Comparison of ENCODE assay signal across 8 mouse cellular contexts in genomic region chr5:137742048-137742447, GRCm38 (mm10). TPM values are rescaled to one million over a fixed set of nuclear protein-coding genes. Genes with fewer than 3 reads are reported as not detected.
DNase-seq lines count a peak whose midpoint lies in the region; ATAC-seq and TF ChIP-seq lines count a peak whose summit lies in the region.

No protein-coding gene starts in this region.

- H3K27me3 ChIP-seq in cerebellum, adult 2 months (ENCODE audit: control insufficient read depth, insufficient read depth, low read length): no peaks in the 10 kb centered on the region
- no peaks in the 10 kb centered on the region for H3K27me3 ChIP-seq in lung, postnatal 0 days (replicated peaks; ENCODE audit: insufficient read depth, low read length)
- no peaks in the 10 kb centered on the region for H3K27me3 ChIP-seq in liver, embryonic 14.5 days (ENCODE audit: control insufficient read depth, insufficient read depth, low read length)

- H3K4me1 ChIP-seq in cerebellum, adult 2 months (ENCODE audit: control insufficient read depth, insufficient read depth, low read length): peaks cover 13% of the 10 kb centered on the region
- H3K4me1 ChIP-seq in lung, postnatal 0 days (ENCODE audit: insufficient read depth, low read depth, low read length): no peaks in the 10 kb centered on the region
- peaks cover 19 to 20% of the 10 kb centered on the region in 2 experiments for H3K4me1 ChIP-seq in liver, embryonic 14.5 days (replicated peaks; ENCODE audit: control insufficient read depth in 2 of 2, insufficient read depth in 2 of 2, low read length in 1 of 2)

- H3K27ac ChIP-seq in cerebellum, adult 2 months (ENCODE audit: insufficient read depth, low read length): no peak overlapping the region
- no peak overlapping the region for H3K27ac ChIP-seq in lung, postnatal 0 days (ENCODE audit: low read length)
- no peak overlapping the region for H3K27ac ChIP-seq in liver, embryonic 14.5 days
- no peak overlapping the region; the same call in 1 of the 2 replicates for H3K27ac ChIP-seq in layer of hippocampus, adult 2 months

- no peak for TF ChIP-seq POLR2A in cerebellum, adult 2 months (IDR thresholded peaks at IDR 0.05; ENCODE audit: borderline replicate concordance, insufficient read depth, low read length)

- H3K4me2 ChIP-seq in lung, postnatal 0 days (replicated peaks; ENCODE audit: low read depth, low read length): peak overlapping the region; percentile 94
- peak overlapping the region; percentile 96 for H3K4me2 ChIP-seq in liver, embryonic 14.5 days (ENCODE audit: low read depth)

- H3K4me3 ChIP-seq in cerebellum, adult 2 months (replicated peaks; ENCODE audit: insufficient read depth, low read depth, low read length): peak overlapping the region; percentile 9
- H3K4me3 ChIP-seq in lung, postnatal 0 days (ENCODE audit: low read depth, low read length): peak overlapping the region; percentile 57; the same call in 1 of the 2 replicates
- no peak overlapping the region for H3K4me3 ChIP-seq in liver, embryonic 14.5 days (ENCODE audit: insufficient read depth in 1 of 2, low read depth in 2 of 2, low read length in 2 of 2)
- H3K4me3 ChIP-seq in layer of hippocampus, adult 2 months: no peak overlapping the region

- no peaks in the 10 kb centered on the region; the same call in 1 of the 2 replicates for H3K36me3 ChIP-seq in lung, postnatal 0 days (ENCODE audit: insufficient read depth, low read length)
- H3K36me3 ChIP-seq in liver, embryonic 14.5 days (replicated peaks; ENCODE audit: control insufficient read depth, insufficient read depth, low read depth): no peaks in the 10 kb centered on the region

- H3K9me3 ChIP-seq in lung, postnatal 0 days (ENCODE audit: low read length): no peaks in the 10 kb centered on the region
- no peaks in the 10 kb centered on the region for H3K9me3 ChIP-seq in liver, embryonic 14.5 days (ENCODE audit: control insufficient read depth, low read length)

- WGBS in cerebellum, adult 2 months: 76% methylated on average over 10 of the region's 10 CpGs
- 53% methylated on average over 10 of the region's 10 CpGs for WGBS in lung, postnatal 0 days
- WGBS in liver, embryonic 14.5 days (ENCODE audit: insufficient replicate concordance): 65% methylated on average over 10 of the region's 10 CpGs

- no peak overlapping the region for H3K9ac ChIP-seq in lung, postnatal 0 days (replicated peaks; ENCODE audit: low read depth)
- H3K9ac ChIP-seq in liver, embryonic 14.5 days (replicated peaks): peak overlapping the region; percentile 74; the same call in 1 of the 2 replicates

- no peak for TF ChIP-seq CTCF in cerebellum, adult 2 months (IDR thresholded peaks at IDR 0.05; ENCODE audit: borderline replicate concordance, insufficient read depth, low read depth, low read length)
- TF ChIP-seq CTCF in lung, postnatal 0 days (IDR thresholded peaks at IDR 0.05): no peak
- no peak for TF ChIP-seq CTCF in liver, embryonic 14.5 days (IDR thresholded peaks at IDR 0.05; ENCODE audit: low read depth)
- no peak for TF ChIP-seq CTCF in layer of hippocampus, adult 2 months (conservative IDR thresholded peaks at IDR 0.05)

- no peak for ATAC-seq in lung, postnatal 0 days
- ATAC-seq in liver, embryonic 14.5 days (ENCODE audit: insufficient read depth): no peak
- no peak for ATAC-seq in frontal cortex, adult (ENCODE audit: low TSS enrichment)

- TF ChIP-seq EP300 in lung, postnatal 0 days (IDR thresholded peaks at IDR 0.05): no peak
- TF ChIP-seq EP300 in liver, embryonic 14.5 days (IDR thresholded peaks at IDR 0.05; ENCODE audit: low read depth): no peak

- DNase-seq in cerebellum, adult 2 months: no peak
- DNase-seq in cerebellum, postnatal 14 days: no peak
- no peak for DNase-seq in lung, postnatal 0 days (ENCODE audit: low spot score)
- DNase-seq in lung, postnatal 10 days: no peak
- no peak for DNase-seq in liver, embryonic 14.5 days (ENCODE audit: low read depth in 3 of 3, low spot score in 3 of 3)
- no peak for DNase-seq in testis, postnatal 10 days (ENCODE audit: low spot score)
- no peak for DNase-seq in layer of hippocampus, adult 2 months (ENCODE audit: low spot score in 2 of 2)

RNA-seq across cellular contexts. Expression of gene Nyap1, which starts 0.6 kb away (rescaled TPM):
- polyA plus RNA-seq in cerebellum, adult 2 months (2012; rRNA removed): 59.1 and 60.7 TPM in 2 replicates
- 0.51 and 0.65 TPM in 2 replicates for polyA plus RNA-seq in lung, postnatal 0 days (2015; fragmentation: Nextera tagmentation; extraction: Ambion mirVana)
- 0.96 and 1.2 TPM in 2 replicates for polyA plus RNA-seq in liver, embryonic 14.5 days (2012; rRNA removed)
- 0.03 and 0.05 TPM in 2 replicates for polyA plus RNA-seq in liver, embryonic 14.5 days (2014; fragmentation: Nextera tagmentation; extraction: Ambion mirVana)
- total RNA-seq in layer of hippocampus, adult 2 months (2021): 10 to 100 TPM; 70.4 to 72.5 TPM

RNA-seq across cellular contexts. Expression of gene Tsc22d4, which starts 3.5 kb away (rescaled TPM):
- polyA plus RNA-seq in cerebellum, adult 2 months (2012; rRNA removed): 465 and 497 TPM in 2 replicates
- polyA plus RNA-seq in lung, postnatal 0 days (2015; fragmentation: Nextera tagmentation; extraction: Ambion mirVana): 119 and 129 TPM in 2 replicates
- 23.0 and 26.8 TPM in 2 replicates for polyA plus RNA-seq in liver, embryonic 14.5 days (2012; rRNA removed)
- polyA plus RNA-seq in liver, embryonic 14.5 days (2014; fragmentation: Nextera tagmentation; extraction: Ambion mirVana): 49.7 and 62.2 TPM in 2 replicates
- total RNA-seq in layer of hippocampus, adult 2 months (2021): 100 to 1,000 TPM; 160 to 174 TPM

RNA-seq across cellular contexts. Expression of gene Ppp1r35, which starts 36.6 kb away (rescaled TPM):
- 47.0 and 48.2 TPM in 2 replicates for polyA plus RNA-seq in cerebellum, adult 2 months (2012; rRNA removed)
- 28.8 and 29.8 TPM in 2 replicates for polyA plus RNA-seq in lung, postnatal 0 days (2015; fragmentation: Nextera tagmentation; extraction: Ambion mirVana)
- polyA plus RNA-seq in liver, embryonic 14.5 days (2012; rRNA removed): 22.8 and 23.1 TPM in 2 replicates
- 25.5 and 27.0 TPM in 2 replicates for polyA plus RNA-seq in liver, embryonic 14.5 days (2014; fragmentation: Nextera tagmentation; extraction: Ambion mirVana)
- total RNA-seq in layer of hippocampus, adult 2 months (2021): 10 to 100 TPM; 19.8 to 25.4 TPM

RNA-seq across cellular contexts. Expression of gene Mepce, which starts 45.4 kb away (rescaled TPM):
- polyA plus RNA-seq in cerebellum, adult 2 months (2012; rRNA removed): 38.9 and 41.9 TPM in 2 replicates
- 12.2 and 13.7 TPM in 2 replicates for polyA plus RNA-seq in lung, postnatal 0 days (2015; fragmentation: Nextera tagmentation; extraction: Ambion mirVana)
- polyA plus RNA-seq in liver, embryonic 14.5 days (2012; rRNA removed): 12.2 and 13.3 TPM in 2 replicates
- polyA plus RNA-seq in liver, embryonic 14.5 days (2014; fragmentation: Nextera tagmentation; extraction: Ambion mirVana): 5.1 and 6.4 TPM in 2 replicates
- 10 to 100 TPM; 43.6 to 49.2 TPM for total RNA-seq in layer of hippocampus, adult 2 months (2021)

RNA-seq across cellular contexts. Expression of gene Zcwpw1, which starts 45.5 kb away (rescaled TPM):
- polyA plus RNA-seq in cerebellum, adult 2 months (2012; rRNA removed): 11.2 and 12.4 TPM in 2 replicates
- 2.4 and 4.3 TPM in 2 replicates for polyA plus RNA-seq in lung, postnatal 0 days (2015; fragmentation: Nextera tagmentation; extraction: Ambion mirVana)
- polyA plus RNA-seq in liver, embryonic 14.5 days (2012; rRNA removed): 2.2 and 3.1 TPM in 2 replicates
- polyA plus RNA-seq in liver, embryonic 14.5 days (2014; fragmentation: Nextera tagmentation; extraction: Ambion mirVana): 2.1 and 2.4 TPM in 2 replicates
- total RNA-seq in layer of hippocampus, adult 2 months (2021): 1 to 10 TPM; 5.7 to 8.1 TPM

Comparison
In these comparisons a context has a peak if more than half of its experiments do, and no peak if none do; other contexts are left out.
1. H3K4me3 ChIP-seq: peak in cerebellum, adult 2 months (single experiment) and lung, postnatal 0 days (single experiment); none in liver, embryonic 14.5 days (0 of 2) and layer of hippocampus, adult 2 months (single experiment).
2. RNA of gene Nyap1, which starts 0.6 kb away (polyA plus RNA-seq): 59.1 to 60.7 TPM in cerebellum, adult 2 months; 0.03 to 1.2 TPM in liver, embryonic 14.5 days and 0.51 to 0.65 TPM in lung, postnatal 0 days; every median in the first group is over 10 times any median in the second.